Mouse (Mus musculus) adrenal gland, postnatal 25 days (tissue): Measurements from ENCODE around the gene Nhlrc2. TPM values are rescaled to one million over a fixed set of nuclear protein-coding genes. Genes with fewer than 3 reads are reported as not detected.

Source experiments
- DNase-seq: peaks from one replicate; pipeline ENCODE4 v3.0.0; 2021; ENCODE audit warnings: mixed read lengths
- total RNA-seq: library from RNA; stranded (reverse); gene quantifications from 2 replicates; pipeline ENCODE4 v1.2.3, GENCODE M21; 2021

Gene Nhlrc2
- total RNA-seq, 1 experiment from 2014 or later: 21.7 TPM

GRCm38 (mm10) chr19:56563469-56563868, 15.4 kb downstream of the Nhlrc2 start:
- no peak for DNase-seq

- no peak for DNase-seq
Measured at GRCm38 (mm10) chr19:56565358-56565757, 17.3 kb downstream of the Nhlrc2 start.

- no peak for DNase-seq
Measured at GRCm38 (mm10) chr19:56566041-56566440, 18.0 kb downstream of the Nhlrc2 start.

DNA sequence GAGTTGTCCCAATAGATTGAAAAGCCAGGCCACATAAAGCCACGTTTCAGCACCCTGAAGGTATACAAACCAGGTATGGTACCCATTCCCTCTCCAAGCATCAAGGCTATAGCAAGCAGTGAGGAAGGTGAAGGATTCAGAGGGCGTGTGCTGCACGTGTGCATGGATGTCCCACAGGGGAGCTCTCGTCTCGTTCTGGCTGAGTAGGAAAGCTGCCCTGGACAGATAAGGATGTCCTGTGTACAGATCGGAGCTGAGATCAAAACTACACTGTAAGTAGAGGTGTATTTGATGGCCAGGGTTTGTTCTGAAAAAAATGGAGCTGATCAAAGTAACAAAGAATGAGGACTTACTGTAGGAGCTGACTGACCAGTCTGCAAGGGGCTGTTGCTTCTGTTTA, 18.9 kb downstream of the Nhlrc2 start:
- DNase-seq: no peak

DNA sequence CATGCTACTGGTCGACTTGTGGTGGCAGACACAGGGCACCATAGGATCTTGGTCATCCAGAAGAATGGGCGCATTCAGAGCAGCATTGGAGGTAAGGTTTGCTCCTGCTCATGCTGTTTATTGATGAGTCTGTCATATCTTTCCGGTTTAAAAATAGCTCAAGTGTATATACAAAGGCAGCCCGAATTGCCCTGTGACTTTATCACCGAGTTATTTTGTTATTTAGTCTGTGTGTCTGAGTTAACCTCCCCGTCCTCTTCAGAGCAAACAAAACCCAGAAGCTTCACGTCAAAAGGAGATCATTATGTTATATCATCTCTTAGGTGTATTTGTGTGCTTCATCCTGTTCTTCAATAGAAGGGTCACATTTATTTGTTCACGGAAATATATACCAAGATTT, 22.7 kb downstream of the Nhlrc2 start:
- DNase-seq: no peak

DNA sequence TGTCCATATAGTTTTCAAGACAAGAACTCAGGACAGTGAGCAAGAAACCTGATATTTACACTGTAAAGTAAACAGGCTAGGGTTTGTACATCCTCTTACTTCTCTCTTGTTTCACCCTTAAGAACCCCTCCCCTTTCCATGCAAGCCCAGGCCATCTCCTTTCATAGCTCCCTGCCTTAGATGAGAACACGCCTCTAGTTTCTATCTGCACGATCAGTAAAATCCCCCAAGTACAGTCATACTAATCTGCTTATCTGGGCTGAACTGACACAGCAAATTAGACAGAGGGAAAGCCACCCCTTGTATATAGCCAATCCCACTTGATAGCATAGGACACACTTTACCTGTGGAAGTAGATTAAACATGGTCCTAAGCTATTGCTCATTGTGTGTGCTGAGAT, 23.2 kb downstream of the Nhlrc2 start:
- no peak for DNase-seq

DNA sequence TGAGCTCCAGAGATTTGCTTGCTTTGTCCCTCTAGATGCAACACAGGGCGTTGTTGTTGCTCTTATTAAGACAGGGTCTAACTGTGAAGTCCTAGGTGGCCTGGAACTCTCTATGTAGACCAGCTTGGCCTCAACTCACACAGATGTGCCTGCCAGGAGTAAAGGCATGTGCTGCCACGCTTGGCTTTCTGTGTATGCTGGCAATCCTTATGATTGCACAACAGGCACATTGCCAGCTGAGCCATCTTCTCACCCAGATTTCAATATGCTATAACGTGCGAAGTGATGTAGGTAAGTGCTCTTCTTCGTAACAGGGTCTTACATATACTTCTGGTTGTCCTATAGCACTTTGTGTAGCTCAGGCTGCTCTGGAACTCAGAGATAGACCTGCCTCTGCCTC, 23.9 kb downstream of the Nhlrc2 start:
- no peak for DNase-seq

DNA sequence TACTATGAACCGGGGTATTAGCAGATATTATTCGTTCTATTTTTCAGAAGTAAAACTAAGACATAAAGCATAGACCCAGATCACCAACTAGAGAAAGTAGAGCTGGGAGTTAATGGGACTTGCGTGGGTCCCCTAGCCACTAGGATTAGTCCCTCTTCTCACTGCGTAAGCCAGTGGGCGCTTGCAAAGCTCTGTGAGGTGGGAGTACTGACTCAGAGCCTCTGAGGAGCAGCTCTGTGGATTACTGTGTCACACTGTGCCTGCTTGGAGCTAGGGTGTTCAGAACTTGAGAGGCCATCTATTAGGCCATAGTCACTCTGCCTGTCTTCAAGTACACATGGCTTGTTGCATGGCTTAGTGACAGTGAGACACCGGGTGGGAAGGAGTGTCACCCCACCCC, 25.1 kb downstream of the Nhlrc2 start:
- no peak for DNase-seq

GRCm38 (mm10) chr19:56577801-56578200, 29.7 kb downstream of the Nhlrc2 start:
- no peak for DNase-seq

DNA sequence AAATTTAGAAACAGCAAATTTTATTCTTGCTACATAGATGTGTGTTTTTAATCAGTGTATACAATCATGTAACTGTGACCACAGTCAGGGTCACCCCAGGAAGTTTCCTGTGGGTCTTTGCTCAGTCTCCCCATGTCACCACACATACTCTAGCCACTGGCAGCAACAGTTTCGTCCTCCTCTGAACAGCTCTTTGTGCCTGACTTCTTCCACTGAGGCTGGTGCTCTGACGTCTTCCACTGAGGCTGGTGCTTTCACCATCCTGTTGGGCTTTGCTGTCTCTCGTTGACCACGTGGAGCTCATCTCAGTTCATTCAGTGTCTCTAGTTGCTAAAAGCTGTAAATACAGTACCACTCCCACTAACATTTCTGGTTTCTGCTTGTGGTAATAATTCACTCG, 33.9 kb downstream of the Nhlrc2 start:
- no peak for DNase-seq

- DNase-seq: no peak
Measured at GRCm38 (mm10) chr19:56583785-56584184, 35.7 kb downstream of the Nhlrc2 start.

DNA sequence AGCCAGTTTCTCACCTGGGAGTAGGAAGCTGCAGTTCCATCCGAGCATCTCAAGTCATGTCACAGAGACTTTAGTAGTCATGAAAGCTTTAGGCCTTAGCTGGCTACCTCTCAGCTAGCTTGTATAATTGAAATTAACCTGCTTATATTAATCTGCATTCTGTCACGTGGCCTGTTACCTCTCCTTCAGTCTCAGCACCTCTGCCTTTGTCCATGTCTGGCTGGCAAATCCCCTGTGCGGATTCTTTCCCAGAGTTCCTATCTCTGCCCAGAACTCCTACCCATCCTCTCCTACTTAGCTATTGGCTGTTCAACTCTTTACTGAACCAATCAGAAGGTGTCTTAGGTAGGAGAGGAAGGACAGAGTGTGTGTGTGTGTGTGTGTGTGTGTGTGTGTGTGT, 36.2 kb downstream of the Nhlrc2 start:
- DNase-seq: no peak

DNA sequence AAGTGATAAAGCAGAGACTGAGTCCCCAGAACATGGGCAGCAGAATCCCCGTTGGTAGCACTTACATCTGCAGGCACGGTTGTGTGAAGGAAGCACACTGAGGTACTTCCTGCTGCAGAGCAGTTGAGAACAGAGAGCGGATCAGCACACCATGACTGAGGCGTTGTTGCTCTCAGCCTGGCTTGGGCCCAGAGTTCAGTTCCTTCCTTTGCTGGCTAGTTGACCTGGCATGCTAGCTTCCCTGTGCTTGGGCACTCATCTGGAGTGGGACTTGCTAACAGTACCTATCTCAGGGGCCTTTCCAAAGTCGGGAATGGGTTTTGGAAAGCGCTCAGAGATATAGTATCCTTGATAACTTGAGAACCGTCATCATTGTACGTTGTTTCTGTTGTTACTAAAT, 38.3 kb downstream of the Nhlrc2 start:
- DNase-seq: no peak

GRCm38 (mm10) chr19:56588205-56588626, 40.2 kb downstream of the Nhlrc2 start:
- DNase-seq: peak; percentile 63

- no peak for DNase-seq
Measured at GRCm38 (mm10) chr19:56589008-56589407, 40.9 kb downstream of the Nhlrc2 start.

DNA sequence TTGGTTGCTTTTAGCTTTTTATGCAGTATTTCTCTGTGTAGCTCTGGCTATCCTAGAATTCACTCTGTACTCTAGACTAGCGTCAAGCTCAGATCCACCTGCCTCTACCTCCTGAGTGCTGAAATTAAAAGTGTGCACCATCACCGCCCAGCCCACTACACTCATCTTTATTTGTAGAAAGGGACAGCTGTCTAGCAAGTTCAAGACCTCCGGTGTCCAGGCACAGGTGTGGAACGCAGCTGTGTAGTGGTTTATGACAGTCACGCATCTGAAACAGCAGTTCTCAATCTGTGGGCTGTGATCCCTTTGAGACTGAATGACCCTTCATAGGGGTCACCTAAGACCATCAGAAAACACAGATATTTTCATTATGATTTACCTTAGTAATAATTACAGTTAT, 41.4 kb downstream of the Nhlrc2 start:
- no peak for DNase-seq

DNA sequence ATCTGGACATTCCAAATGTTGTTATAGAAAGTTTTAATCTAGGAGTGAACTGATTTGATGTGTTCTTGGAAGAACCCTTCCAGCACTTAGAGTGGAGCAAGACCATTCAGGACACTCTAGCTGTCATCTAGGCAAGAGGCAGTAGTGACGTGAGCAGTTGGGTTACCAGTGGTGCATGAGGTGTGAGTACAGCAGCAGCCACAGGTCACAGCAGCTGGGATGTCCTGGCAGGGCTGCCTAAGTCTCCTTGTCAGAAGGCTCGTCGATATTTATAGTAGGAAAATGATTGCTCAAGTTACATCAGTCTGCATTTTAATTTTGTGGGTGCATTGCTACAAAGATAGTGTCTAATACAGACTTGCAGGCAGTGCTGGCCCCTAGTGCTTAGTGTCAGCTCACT, 42.2 kb downstream of the Nhlrc2 start:
- DNase-seq: no peak

- no peak for DNase-seq
Measured at GRCm38 (mm10) chr19:56592472-56592871, 44.4 kb downstream of the Nhlrc2 start.

- DNase-seq: no peak
Measured at GRCm38 (mm10) chr19:56599996-56600395, 51.9 kb downstream of the Nhlrc2 start.

DNA sequence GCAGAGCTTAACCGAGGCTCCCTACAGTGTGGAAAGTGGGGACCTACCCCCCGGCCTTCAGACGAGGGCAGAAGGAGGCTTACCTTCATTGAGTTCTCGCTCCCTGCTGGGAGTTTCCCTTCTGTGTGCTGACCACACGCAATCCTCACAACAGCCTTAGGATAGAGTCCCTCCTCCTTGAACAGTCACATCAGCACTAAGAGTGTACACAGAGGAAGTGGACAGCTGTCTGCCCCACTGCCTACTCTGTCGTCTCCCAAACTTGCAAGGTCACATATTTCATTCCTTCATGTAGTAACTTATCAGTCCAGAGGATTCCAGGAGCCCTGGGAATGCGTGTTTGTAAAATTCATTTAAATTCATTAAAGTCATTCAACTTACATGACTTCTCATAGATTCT, 52.7 kb downstream of the Nhlrc2 start:
- no peak for DNase-seq

DNA sequence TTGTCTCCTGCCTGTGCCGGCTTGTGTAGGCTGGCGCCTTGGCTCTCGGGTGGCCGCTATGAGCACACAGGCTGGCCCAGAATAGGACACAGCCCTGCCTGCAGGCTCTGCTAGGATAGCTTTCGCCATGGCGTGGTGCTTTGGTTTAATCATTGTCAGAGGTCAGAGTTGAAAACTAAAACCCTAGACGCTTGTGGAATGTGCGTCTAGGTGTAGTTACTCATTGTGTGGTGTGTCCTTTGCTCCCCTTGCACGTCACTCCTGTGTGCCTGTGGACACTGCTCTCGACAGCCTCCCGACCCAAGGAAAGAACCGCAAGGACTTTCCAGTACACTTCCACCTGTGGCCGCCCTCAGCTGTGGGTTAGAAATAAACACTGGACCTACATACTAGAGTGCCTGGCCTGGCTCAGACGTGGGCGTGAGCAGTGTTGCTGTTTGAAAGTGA, 53.9 kb downstream of the Nhlrc2 start:
- no peak for DNase-seq

- DNase-seq: no peak
Measured at GRCm38 (mm10) chr19:56608946-56609345, 60.9 kb downstream of the Nhlrc2 start.

DNA sequence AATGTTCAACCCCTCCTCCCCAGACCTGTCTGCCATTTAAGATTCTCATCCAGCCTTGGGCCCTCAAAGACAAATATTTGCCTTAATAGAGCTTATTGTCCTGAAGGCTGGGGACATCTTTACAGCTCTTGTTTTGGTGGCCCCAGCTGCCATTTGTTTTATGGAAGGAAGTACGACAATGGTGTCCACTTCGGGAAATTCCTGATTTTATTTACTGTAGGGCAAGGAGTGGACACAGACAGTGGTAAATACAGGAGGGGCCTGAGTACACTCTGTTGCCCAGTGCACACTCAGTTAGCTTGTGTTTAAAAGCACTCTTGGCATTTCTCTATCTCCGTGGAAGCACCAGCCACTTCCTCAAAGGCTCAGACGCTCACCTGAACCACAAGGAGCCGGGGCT, 66.1 kb downstream of the Nhlrc2 start:
- no peak for DNase-seq

DNA sequence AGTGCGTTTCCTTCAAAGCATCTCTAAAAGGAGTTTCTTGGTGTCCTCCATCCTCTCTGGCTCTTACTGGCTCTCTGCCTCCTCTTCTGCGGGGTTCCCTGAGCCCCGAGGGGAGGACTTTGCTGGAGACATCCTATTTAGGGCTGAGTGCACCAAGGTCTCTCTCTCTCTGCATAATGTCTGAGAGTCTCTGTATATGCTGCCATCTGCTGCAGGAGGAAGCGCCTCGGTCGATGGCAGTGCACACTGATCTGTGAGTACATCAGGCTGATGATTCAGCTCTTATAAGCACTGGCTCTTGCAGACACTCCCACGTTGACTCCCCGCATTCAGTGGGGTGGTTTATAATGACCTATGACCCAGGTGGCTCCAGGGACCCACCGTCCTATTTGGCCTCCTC, 70.8 kb downstream of the Nhlrc2 start:
- no peak for DNase-seq

- DNase-seq: no peak
Measured at GRCm38 (mm10) chr19:56619546-56619945, 71.5 kb downstream of the Nhlrc2 start.
